Mouse (Mus musculus) midbrain, embryonic 15.5 days (tissue): ENCODE results near the gene 1700102P08Rik. TPM values are rescaled to one million over a fixed set of nuclear protein-coding genes. Genes with fewer than 3 reads are reported as not detected.
A peak's percentile ranks its signal among the peaks of the same experiment; 100 is the strongest.

Source experiments
- ATAC-seq: fragments of 200-750 bp; cut with Nextera tagmentation; replicated peaks from 2 replicates; pipeline ENCODE4 v1.8.0; 2017; ENCODE audit warnings: moderate TSS enrichment
- H3K27ac ChIP-seq: fragments of 300-500 bp; sonication (generic); 2 replicates; pipeline ENCODE4 v1.5.1; 2015; ENCODE audit warnings: mild to moderate bottlenecking, inconsistent platforms
- H3K27me3 ChIP-seq: fragments of 300-500 bp; sonication (generic); replicated peaks from 2 replicates; pipeline ENCODE4 v1.6.1; 2015; ENCODE audit warnings: inconsistent platforms
- H3K36me3 ChIP-seq: fragments of 300-500 bp; sonication (generic); replicated peaks from 2 replicates; pipeline ENCODE4 v1.6.1; 2015; ENCODE audit warnings: inconsistent platforms
- H3K4me1 ChIP-seq: fragments of 300-500 bp; sonication (generic); 2 replicates; pipeline ENCODE4 v1.6.1; 2015; ENCODE audit warnings: inconsistent platforms
- H3K4me2 ChIP-seq: fragments of 300-500 bp; sonication (generic); 2 replicates; pipeline ENCODE4 v1.6.1; 2015; ENCODE audit warnings: inconsistent platforms, mild to moderate bottlenecking, moderate library complexity
- H3K4me3 ChIP-seq: fragments of 300-500 bp; sonication (generic); 2 replicates; pipeline ENCODE4 v1.5.1; 2015; ENCODE audit warnings: mild to moderate bottlenecking, inconsistent platforms
- H3K9ac ChIP-seq: fragments of 300-500 bp; sonication (generic); 2 replicates; pipeline ENCODE4 v1.6.1; 2015; ENCODE audit warnings: mild to moderate bottlenecking, inconsistent platforms
- H3K9me3 ChIP-seq: fragments of 300-500 bp; sonication (generic); 2 replicates; pipeline ENCODE4 v1.6.1; 2016; ENCODE audit warnings: inconsistent platforms
- WGBS: fragments of 180-500 bp; shearing (Covaris S2); methylation state at CpG from one replicate; pipeline ENCODE4 v1.1.7; 2015; ENCODE audit warnings: mixed read lengths; 5-methylcytosine and 5-hydroxymethylcytosine counted together
- polyA plus RNA-seq: library from polyadenylated mRNA; unstranded; fragments of >200 nt; fragmentation: Nextera tagmentation; extraction: Ambion mirVana; gene quantifications from 2 replicates; pipeline ENCODE4 v1.2.1, GENCODE M21; 2015

Gene 1700102P08Rik
- 2.4 and 2.7 TPM in 2 replicates for polyA plus RNA-seq

GRCm38 (mm10) chr9:108392676-108393075 is at the start of gene 1700102P08Rik:
Gene 1700102P08Rik (plus strand): TSS chr9:108392805.
- H3K4me2 ChIP-seq, result no peak within 1 kb of the TSS
- H3K27ac ChIP-seq, result no peak within 1 kb of the TSS
- H3K27me3 ChIP-seq, result no peaks in the 10 kb centered on the region
- 53% methylated on average over 18 of the region's 18 CpGs for WGBS
- ATAC-seq, result no peak
- peaks cover 52% of the 10 kb centered on the region for H3K36me3 ChIP-seq
- no peaks in the 10 kb centered on the region for H3K9me3 ChIP-seq
- H3K4me1 ChIP-seq, result no peaks in the 10 kb centered on the region
- no peak within 1 kb of the TSS for H3K4me3 ChIP-seq
- no peak within 1 kb of the TSS for H3K9ac ChIP-seq

- no peak for ATAC-seq
- no peaks in the 10 kb centered on the region for H3K9me3 ChIP-seq
- H3K4me1 ChIP-seq, result peaks cover 30% of the 10 kb centered on the region
- H3K36me3 ChIP-seq, result no peaks in the 10 kb centered on the region
- no peak overlapping the region for H3K9ac ChIP-seq
- H3K27ac ChIP-seq, result no peak overlapping the region
- H3K27me3 ChIP-seq, result no peaks in the 10 kb centered on the region
- no peak overlapping the region for H3K4me3 ChIP-seq
- no peak overlapping the region for H3K4me2 ChIP-seq
- WGBS, result 83% methylated on average over 3 of the region's 3 CpGs
These were observed 49.3 kb upstream of the 1700102P08Rik start for GRCm38 (mm10) chr9:108343331-108343730.

- H3K36me3 ChIP-seq, result no peaks in the 10 kb centered on the region
- H3K27me3 ChIP-seq, result no peaks in the 10 kb centered on the region
- H3K4me3 ChIP-seq, result no peak overlapping the region
- no peak for ATAC-seq
- H3K4me2 ChIP-seq, result no peak overlapping the region
- no peaks in the 10 kb centered on the region for H3K9me3 ChIP-seq
- H3K9ac ChIP-seq, result no peak overlapping the region
- peaks cover 30% of the 10 kb centered on the region for H3K4me1 ChIP-seq
- no peak overlapping the region for H3K27ac ChIP-seq
- 90% methylated on average over 1 of the region's 1 CpGs for WGBS
These were observed 48.8 kb upstream of the 1700102P08Rik start for GRCm38 (mm10) chr9:108343835-108344234.

GRCm38 (mm10) chr9:108344471-108344870 is 48.1 kb upstream of the 1700102P08Rik start:
- Histone ChIP-seq H3K4me2 (no peak overlapping the region), H3K4me3 (no peak overlapping the region), H3K27ac (no peak overlapping the region), H3K36me3 (no peaks in the 10 kb centered on the region), H3K4me1 (peaks cover 37% of the 10 kb centered on the region), H3K9ac (no peak overlapping the region), H3K27me3 (no peaks in the 10 kb centered on the region), H3K9me3 (no peaks in the 10 kb centered on the region)
- ATAC-seq, result no peak
- 82% methylated on average over 4 of the region's 4 CpGs for WGBS

GRCm38 (mm10) chr9:108347024-108347423 is 45.6 kb upstream of the 1700102P08Rik start:
- peak; percentile 26 for ATAC-seq
- 5% methylated on average over 11 of the region's 11 CpGs for WGBS
- Histone ChIP-seq H3K4me2 (peak overlapping the region; percentile 57), H3K27me3 (no peaks in the 10 kb centered on the region), H3K4me1 (peaks cover 24% of the 10 kb centered on the region), H3K9me3 (no peaks in the 10 kb centered on the region), H3K36me3 (peaks cover 19% of the 10 kb centered on the region), H3K27ac (peak overlapping the region; percentile 98), H3K4me3 (peak overlapping the region; percentile 94), H3K9ac (peak overlapping the region; percentile 93)

- WGBS, result under 1% methylated on average over 75 of the region's 75 CpGs
- ATAC-seq, result peak; percentile 95
- H3K27ac ChIP-seq, result peak within 1 kb of the TSS; percentile 98
- H3K9ac ChIP-seq, result peak within 1 kb of the TSS; percentile 93
- no peaks in the 10 kb centered on the region for H3K9me3 ChIP-seq
- peak within 1 kb of the TSS; percentile 57 for H3K4me2 ChIP-seq
- H3K36me3 ChIP-seq, result peaks cover 26% of the 10 kb centered on the region
- H3K4me1 ChIP-seq, result peaks cover 24% of the 10 kb centered on the region
- no peaks in the 10 kb centered on the region for H3K27me3 ChIP-seq
- peak within 1 kb of the TSS; percentile 94 for H3K4me3 ChIP-seq
These were observed 44.9 kb upstream of the 1700102P08Rik start, which contains the start of gene Usp4 for GRCm38 (mm10) chr9:108347540-108348289. Gene Usp4 (plus strand): TSS chr9:108347853.

- Histone ChIP-seq H3K27ac (peak overlapping the region; percentile 98), H3K36me3 (peaks cover 31% of the 10 kb centered on the region), H3K9me3 (no peaks in the 10 kb centered on the region), H3K9ac (peak overlapping the region; percentile 93), H3K27me3 (no peaks in the 10 kb centered on the region), H3K4me1 (peaks cover 24% of the 10 kb centered on the region), H3K4me3 (peak overlapping the region; percentile 94), H3K4me2 (peak overlapping the region; percentile 57)
- ATAC-seq, result peak; percentile 11
- WGBS, result 11% methylated on average over 14 of the region's 14 CpGs
These were observed 44.3 kb upstream of the 1700102P08Rik start for GRCm38 (mm10) chr9:108348290-108348680.

GRCm38 (mm10) chr9:108349727-108350126 is 42.9 kb upstream of the 1700102P08Rik start:
- no peak overlapping the region for H3K4me2 ChIP-seq
- peaks cover 24% of the 10 kb centered on the region for H3K4me1 ChIP-seq
- no peaks in the 10 kb centered on the region for H3K9me3 ChIP-seq
- no peaks in the 10 kb centered on the region for H3K27me3 ChIP-seq
- no peak overlapping the region for H3K4me3 ChIP-seq
- H3K27ac ChIP-seq, result no peak overlapping the region
- peaks cover 41% of the 10 kb centered on the region for H3K36me3 ChIP-seq
- no peak overlapping the region for H3K9ac ChIP-seq
- ATAC-seq, result no peak
- 94% methylated on average over 4 of the region's 4 CpGs for WGBS

- H3K4me1 ChIP-seq, result no peaks in the 10 kb centered on the region
- H3K9ac ChIP-seq, result no peak overlapping the region
- no peaks in the 10 kb centered on the region for H3K9me3 ChIP-seq
- no peak overlapping the region for H3K27ac ChIP-seq
- H3K4me3 ChIP-seq, result no peak overlapping the region
- no peak for ATAC-seq
- H3K36me3 ChIP-seq, result peaks cover 80% of the 10 kb centered on the region
- WGBS, result 95% methylated on average over 9 of the region's 9 CpGs
- no peaks in the 10 kb centered on the region for H3K27me3 ChIP-seq
- H3K4me2 ChIP-seq, result no peak overlapping the region
These were observed 14.4 kb upstream of the 1700102P08Rik start for GRCm38 (mm10) chr9:108378234-108378633.

GRCm38 (mm10) chr9:108378736-108379135 is 13.9 kb upstream of the 1700102P08Rik start:
- H3K27ac ChIP-seq, result no peak overlapping the region

GRCm38 (mm10) chr9:108379294-108379693 is 13.3 kb upstream of the 1700102P08Rik start:
- H3K4me1 ChIP-seq, result no peaks in the 10 kb centered on the region
- no peak overlapping the region for H3K9ac ChIP-seq
- peaks cover 79% of the 10 kb centered on the region for H3K36me3 ChIP-seq
- H3K27ac ChIP-seq, result no peak overlapping the region
- 91% methylated on average over 4 of the region's 4 CpGs for WGBS
- H3K9me3 ChIP-seq, result no peaks in the 10 kb centered on the region
- H3K27me3 ChIP-seq, result no peaks in the 10 kb centered on the region
- no peak overlapping the region for H3K4me2 ChIP-seq
- ATAC-seq, result no peak
- H3K4me3 ChIP-seq, result no peak overlapping the region

More at GRCm38 (mm10) chr9:108378736-108379135, 13.9 kb upstream of the 1700102P08Rik start:
- no peaks in the 10 kb centered on the region for H3K9me3 ChIP-seq
- H3K4me2 ChIP-seq, result no peak overlapping the region
- no peak for ATAC-seq
- H3K4me3 ChIP-seq, result no peak overlapping the region
- 88% methylated on average over 5 of the region's 5 CpGs for WGBS
- H3K27me3 ChIP-seq, result no peaks in the 10 kb centered on the region
- no peaks in the 10 kb centered on the region for H3K4me1 ChIP-seq
- no peak overlapping the region for H3K9ac ChIP-seq
- peaks cover 79% of the 10 kb centered on the region for H3K36me3 ChIP-seq

- Histone ChIP-seq H3K4me3 (no peak overlapping the region), H3K36me3 (peaks cover 74% of the 10 kb centered on the region), H3K9ac (no peak overlapping the region), H3K27me3 (no peaks in the 10 kb centered on the region), H3K4me1 (no peaks in the 10 kb centered on the region), H3K27ac (no peak overlapping the region), H3K4me2 (no peak overlapping the region), H3K9me3 (no peaks in the 10 kb centered on the region)
- no peak for ATAC-seq
- 96% methylated on average over 9 of the region's 9 CpGs for WGBS
These were observed 11.2 kb upstream of the 1700102P08Rik start for GRCm38 (mm10) chr9:108381382-108381781.

GRCm38 (mm10) chr9:108385006-108385405 is 7.6 kb upstream of the 1700102P08Rik start:
- no peak overlapping the region for H3K4me3 ChIP-seq

More at GRCm38 (mm10) chr9:108385006-108385405, 7.6 kb upstream of the 1700102P08Rik start:
- Histone ChIP-seq H3K36me3 (peaks cover 82% of the 10 kb centered on the region), H3K27ac (no peak overlapping the region), H3K9ac (no peak overlapping the region), H3K4me1 (no peaks in the 10 kb centered on the region), H3K4me2 (no peak overlapping the region), H3K9me3 (no peaks in the 10 kb centered on the region), H3K27me3 (no peaks in the 10 kb centered on the region)
- ATAC-seq, result no peak
- WGBS, result 88% methylated on average over 7 of the region's 7 CpGs
